Mouse (Mus musculus): Measurements from ENCODE around the gene Pdgfra. TPM values are rescaled to one million over a fixed set of nuclear protein-coding genes. Genes with fewer than 3 reads are reported as not detected.

Gene Pdgfra
- polyA plus RNA-seq, 1 experiment from 2014 or later = 111 TPM

DNA sequence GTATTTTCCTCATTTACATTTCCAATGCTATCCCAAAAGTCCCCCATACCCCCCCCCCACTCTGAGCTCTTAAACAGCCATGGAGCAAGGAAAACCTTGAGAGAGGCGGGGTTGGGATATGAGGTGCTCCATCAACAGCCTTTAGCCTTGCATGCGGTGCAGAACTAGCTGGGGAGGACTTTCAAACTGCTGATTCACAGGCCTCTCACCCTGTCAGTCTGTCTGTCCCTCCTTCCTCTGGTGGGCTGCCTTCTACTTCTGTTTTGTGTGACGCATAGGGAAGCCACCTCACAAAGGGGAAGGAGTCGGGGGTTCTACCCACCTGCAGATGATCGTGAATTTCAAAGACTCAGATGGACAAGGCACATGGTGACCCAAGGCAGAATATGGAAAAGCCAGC is 41.0 kb downstream of the Pdgfra start:
- Histone ChIP-seq H3K9me3 (replicated peaks) (no peaks in the 10 kb centered on the region), H3K36me3 (peaks cover 98% of the 10 kb centered on the region), H3K27ac (no peak overlapping the region), H3K4me1 (no peaks in the 10 kb centered on the region), H3K27me3 (ENCODE audit: low read depth, poor library complexity, severe bottlenecking) (no peaks in the 10 kb centered on the region), H3K4me3 (no peak overlapping the region)
- no peak for DNase-seq (ENCODE audit: low spot score)
- WGBS = 94% methylated on average over 5 of the region's 5 CpGs

DNA sequence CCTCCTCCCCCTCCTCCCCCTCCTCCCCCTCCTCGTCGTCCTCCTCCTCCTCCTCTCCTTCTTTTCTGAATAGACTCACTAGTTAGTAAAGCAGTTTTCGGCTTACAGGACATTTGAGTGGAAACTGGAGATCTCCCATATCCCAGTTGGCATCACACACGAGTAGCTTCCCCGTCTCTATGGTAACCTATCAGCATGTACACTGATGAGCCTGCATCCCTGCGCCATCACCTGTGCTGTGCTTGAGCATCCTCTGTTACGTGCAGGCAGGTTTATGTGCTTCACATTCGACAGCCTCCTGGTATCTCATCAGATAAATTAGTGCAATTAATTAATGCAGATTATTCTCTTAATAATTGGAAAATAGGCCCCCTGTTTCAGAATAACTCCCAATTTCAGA is 46.3 kb downstream of the Pdgfra start:
- no peak for DNase-seq (ENCODE audit: low spot score)
- Histone ChIP-seq H3K27ac (no peak overlapping the region), H3K36me3 (peaks cover 83% of the 10 kb centered on the region), H3K4me3 (no peak overlapping the region), H3K4me1 (no peaks in the 10 kb centered on the region), H3K27me3 (ENCODE audit: low read depth, poor library complexity, severe bottlenecking) (no peaks in the 10 kb centered on the region), H3K9me3 (replicated peaks) (no peaks in the 10 kb centered on the region)
- 83% methylated on average over 8 of the region's 8 CpGs for WGBS

DNA sequence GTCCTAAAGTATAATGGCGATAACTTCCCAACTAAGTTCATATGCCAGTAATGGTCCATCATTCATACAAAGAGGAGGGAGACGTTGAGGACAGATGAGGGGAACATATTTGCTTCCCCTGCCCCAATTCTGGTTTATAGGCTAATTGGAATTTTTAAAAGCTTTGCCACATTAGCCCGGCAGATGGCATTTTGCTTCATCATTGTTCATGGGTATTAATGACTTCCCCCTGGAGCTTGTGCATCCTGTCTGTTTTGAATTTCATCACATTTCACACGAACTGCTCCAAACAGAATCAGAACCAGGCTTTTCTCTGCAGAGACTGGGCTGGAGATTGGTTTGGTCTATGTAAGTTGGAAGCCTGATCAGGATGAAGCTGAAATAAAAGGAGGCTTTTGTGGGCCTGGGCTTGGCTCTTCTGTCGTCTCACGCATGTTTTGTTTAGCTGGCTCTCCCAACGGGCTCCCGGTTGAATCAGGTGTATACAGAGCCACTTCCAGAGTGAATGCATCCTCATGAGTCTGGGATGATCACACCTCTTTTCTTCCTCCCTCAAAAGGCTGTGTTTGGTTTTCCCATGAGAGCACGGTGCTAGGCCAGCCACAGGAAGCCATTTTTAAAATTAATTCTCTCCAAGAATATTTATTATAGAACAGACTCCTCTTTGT is 47.7 kb downstream of the Pdgfra start:
- H3K27ac ChIP-seq = no peak overlapping the region

DNA sequence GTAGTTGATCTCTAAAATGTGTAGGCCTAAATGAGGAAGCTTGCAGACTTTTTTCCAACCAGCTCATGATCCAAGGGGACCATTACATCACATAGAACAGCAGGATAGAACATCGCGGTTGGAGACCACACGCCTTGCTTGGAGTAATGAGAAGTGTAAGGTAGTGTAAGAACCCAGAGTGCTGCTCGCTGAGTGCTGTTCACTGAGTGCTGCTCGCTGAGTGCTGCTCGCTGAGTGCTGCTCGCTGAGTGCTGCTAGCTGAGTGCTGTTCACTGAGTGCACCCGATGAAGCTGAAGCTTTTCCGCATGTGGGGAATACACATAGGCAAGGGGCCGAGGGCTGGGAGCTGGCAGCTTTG is 48.3 kb downstream of the Pdgfra start:
- WGBS = 96% methylated on average over 10 of the region's 10 CpGs
- no peak overlapping the region for H3K4me3 ChIP-seq
- no peak overlapping the region for H3K27ac ChIP-seq

More for the DNA sequence above, 47.7 kb downstream of the Pdgfra start:
- H3K4me3 ChIP-seq = no peak overlapping the region
- H3K27me3 ChIP-seq (ENCODE audit: low read depth, poor library complexity, severe bottlenecking) = no peaks in the 10 kb centered on the region
- H3K36me3 ChIP-seq = peaks cover 68% of the 10 kb centered on the region
- no peaks in the 10 kb centered on the region for H3K9me3 ChIP-seq (replicated peaks)
- no peak for DNase-seq (ENCODE audit: low spot score)
- WGBS = 86% methylated on average over 9 of the region's 9 CpGs
- H3K4me1 ChIP-seq = no peaks in the 10 kb centered on the region

DNA sequence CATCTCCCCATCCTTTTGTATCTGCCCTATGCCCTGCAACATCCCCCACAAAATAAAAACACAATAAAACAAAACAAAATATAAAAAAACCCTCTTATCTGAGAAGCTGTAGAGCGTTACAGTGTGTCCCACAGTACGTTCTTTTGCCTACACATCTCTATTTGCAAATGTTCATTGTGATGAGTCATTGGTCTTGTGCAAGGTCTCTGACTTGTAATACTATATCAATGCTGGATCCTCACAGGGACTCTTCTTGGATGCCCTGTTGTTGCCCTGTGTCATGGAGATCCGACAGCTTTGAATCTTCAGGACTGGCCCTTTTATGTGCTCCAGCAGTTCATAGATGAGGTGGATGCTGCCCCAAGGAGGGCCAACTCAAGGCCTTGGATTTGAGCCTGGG is 55.8 kb downstream of the Pdgfra start:
- no peak overlapping the region for H3K27ac ChIP-seq
- WGBS = 91% methylated on average over 3 of the region's 3 CpGs
- no peaks in the 10 kb centered on the region for H3K4me1 ChIP-seq
- no peaks in the 10 kb centered on the region for H3K27me3 ChIP-seq (ENCODE audit: low read depth, poor library complexity, severe bottlenecking)
- no peaks in the 10 kb centered on the region for H3K36me3 ChIP-seq
- DNase-seq (ENCODE audit: low spot score) = no peak
- no peaks in the 10 kb centered on the region for H3K9me3 ChIP-seq (replicated peaks)
- no peak overlapping the region for H3K4me3 ChIP-seq

More for the DNA sequence above, 48.3 kb downstream of the Pdgfra start:
- Histone ChIP-seq H3K36me3 (peaks cover 63% of the 10 kb centered on the region), H3K4me1 (no peaks in the 10 kb centered on the region), H3K9me3 (replicated peaks) (no peaks in the 10 kb centered on the region), H3K27me3 (ENCODE audit: low read depth, poor library complexity, severe bottlenecking) (no peaks in the 10 kb centered on the region)
- no peak for DNase-seq (ENCODE audit: low spot score)

DNA sequence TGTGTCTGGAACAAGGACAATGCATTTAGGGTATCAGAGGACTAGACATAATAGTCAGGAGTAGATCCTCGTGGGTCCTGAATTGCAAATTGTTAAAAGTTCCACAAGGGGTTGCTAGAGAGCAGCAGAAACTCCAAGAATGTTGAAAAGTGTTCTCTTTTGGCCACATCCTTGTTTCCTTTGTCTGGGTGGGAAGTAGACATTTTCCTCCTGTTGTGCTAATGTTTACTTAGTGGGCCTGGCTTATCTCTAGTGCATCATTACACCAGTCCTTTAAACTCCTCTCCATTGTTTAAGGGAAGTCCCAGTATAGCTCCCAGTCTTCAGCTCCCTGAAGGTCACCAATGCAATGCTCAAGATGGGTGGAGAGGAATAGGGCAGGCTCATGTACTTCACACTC is 57.9 kb downstream of the Pdgfra start:
- no peak overlapping the region for H3K4me3 ChIP-seq
- H3K36me3 ChIP-seq = no peaks in the 10 kb centered on the region
- no peaks in the 10 kb centered on the region for H3K27me3 ChIP-seq (ENCODE audit: low read depth, poor library complexity, severe bottlenecking)
- H3K9me3 ChIP-seq (replicated peaks) = no peaks in the 10 kb centered on the region
- no peak for DNase-seq (ENCODE audit: low spot score)
- H3K27ac ChIP-seq = peak overlapping the region; percentile 63
- WGBS = 36% methylated on average over 1 of the region's 1 CpGs
- H3K4me1 ChIP-seq = no peaks in the 10 kb centered on the region

DNA sequence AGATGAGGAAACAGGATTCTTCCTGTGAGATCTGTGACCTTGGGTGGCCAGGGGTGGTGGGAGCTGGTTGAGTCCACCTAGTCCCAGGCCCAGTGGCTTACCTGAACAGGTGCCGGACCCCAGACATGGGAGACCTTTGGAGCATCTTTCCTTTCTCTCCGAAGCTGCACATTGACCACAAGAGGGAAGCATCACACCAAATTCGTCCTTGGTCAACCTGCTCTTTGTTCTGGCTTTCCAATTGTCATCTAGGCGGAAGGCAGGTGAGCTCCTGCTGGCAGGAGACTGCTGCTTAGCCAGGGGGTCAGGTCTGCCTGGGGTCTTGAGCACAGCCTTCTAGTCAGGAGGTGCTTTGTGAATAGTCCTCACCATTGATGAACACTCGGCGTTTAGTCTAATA is 62.4 kb downstream of the Pdgfra start:
- Histone ChIP-seq H3K27ac (no peak overlapping the region), H3K4me1 (peaks cover 6% of the 10 kb centered on the region), H3K4me3 (no peak overlapping the region), H3K27me3 (ENCODE audit: low read depth, poor library complexity, severe bottlenecking) (no peaks in the 10 kb centered on the region), H3K9me3 (replicated peaks) (no peaks in the 10 kb centered on the region), H3K36me3 (no peaks in the 10 kb centered on the region)
- 55% methylated on average over 6 of the region's 6 CpGs for WGBS
- no peak for DNase-seq (ENCODE audit: low spot score)

DNA sequence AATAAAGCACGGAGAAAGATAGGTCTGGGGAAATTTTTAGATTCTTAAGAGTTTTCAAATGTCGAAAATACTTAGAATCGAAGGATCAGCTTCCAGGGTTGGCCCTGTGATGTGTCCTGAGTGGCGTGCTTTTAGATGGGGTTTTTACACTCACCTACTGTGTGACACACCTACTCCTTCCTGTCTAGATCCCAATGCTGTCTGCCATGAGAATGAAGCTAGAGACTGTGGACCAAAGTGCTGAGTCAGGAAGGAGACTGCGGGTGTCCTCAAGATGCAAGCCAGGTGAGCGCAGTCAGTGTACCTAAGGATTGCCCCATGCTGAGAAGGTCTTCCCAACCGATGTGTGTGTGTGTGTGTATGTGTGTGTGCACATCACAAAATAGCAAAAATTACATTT is 62.8 kb downstream of the Pdgfra start:
- 79% methylated on average over 7 of the region's 7 CpGs for WGBS
- Histone ChIP-seq H3K27ac (no peak overlapping the region), H3K27me3 (ENCODE audit: low read depth, poor library complexity, severe bottlenecking) (no peaks in the 10 kb centered on the region), H3K4me3 (no peak overlapping the region), H3K9me3 (replicated peaks) (no peaks in the 10 kb centered on the region), H3K36me3 (no peaks in the 10 kb centered on the region), H3K4me1 (peaks cover 6% of the 10 kb centered on the region)
- DNase-seq (ENCODE audit: low spot score) = no peak

DNA sequence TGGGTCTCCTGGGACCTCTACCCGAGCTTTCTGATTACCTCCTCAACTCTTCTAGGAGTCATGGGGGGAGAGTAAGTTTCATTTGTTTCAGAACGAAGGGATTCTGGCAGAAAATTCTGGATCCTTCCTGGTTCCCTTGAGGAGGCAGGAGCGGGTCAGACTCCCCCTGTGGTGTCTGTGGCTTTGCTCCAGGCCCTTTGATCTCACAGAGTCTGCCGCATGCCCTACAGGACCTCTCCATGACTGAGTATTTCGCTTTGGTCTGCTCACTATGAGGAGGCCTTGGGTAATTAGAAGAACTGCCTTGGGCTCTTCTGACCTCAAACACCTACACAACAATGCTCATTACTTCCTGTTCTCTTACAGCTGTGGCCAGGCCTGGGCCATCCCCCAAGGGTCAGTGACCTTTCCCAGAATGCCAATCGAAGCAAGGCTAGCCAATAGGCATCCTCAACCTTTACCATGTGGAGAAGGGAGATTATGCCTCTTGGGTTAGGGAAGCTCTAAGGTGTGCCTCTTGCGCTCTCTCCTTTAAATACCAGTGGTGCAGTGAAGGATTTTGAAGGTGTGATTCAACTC is 63.7 kb downstream of the Pdgfra start:
- Histone ChIP-seq H3K27me3 (ENCODE audit: low read depth, poor library complexity, severe bottlenecking) (no peaks in the 10 kb centered on the region), H3K27ac (no peak overlapping the region), H3K4me3 (no peak overlapping the region), H3K4me1 (peaks cover 6% of the 10 kb centered on the region), H3K9me3 (replicated peaks) (no peaks in the 10 kb centered on the region), H3K36me3 (no peaks in the 10 kb centered on the region)
- 67% methylated on average over 7 of the region's 7 CpGs for WGBS
- no peak for DNase-seq (ENCODE audit: low spot score)

DNA sequence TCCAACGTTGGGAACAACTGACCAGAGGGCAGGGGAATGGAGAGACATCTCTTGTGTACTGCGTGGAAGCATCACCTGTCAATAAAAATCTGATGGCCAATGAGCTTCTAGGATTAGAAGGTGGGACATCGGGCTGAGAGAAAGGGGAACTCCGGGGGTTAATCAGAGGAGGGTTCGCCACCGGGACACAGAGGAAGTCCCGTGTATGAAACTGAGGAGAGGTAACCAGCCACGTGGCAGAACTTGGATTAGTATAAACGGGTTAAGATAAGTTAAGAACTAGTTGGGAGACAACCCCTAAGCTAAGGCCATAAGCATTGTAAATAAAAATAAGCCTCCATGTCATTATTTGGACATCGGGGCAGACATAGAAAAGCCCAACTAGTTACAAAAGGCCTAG is 69.5 kb downstream of the Pdgfra start:
- H3K4me3 ChIP-seq = no peak overlapping the region
- no peak overlapping the region for H3K27ac ChIP-seq
- no peaks in the 10 kb centered on the region for H3K9me3 ChIP-seq (replicated peaks)
- no peaks in the 10 kb centered on the region for H3K36me3 ChIP-seq
- H3K27me3 ChIP-seq (ENCODE audit: low read depth, poor library complexity, severe bottlenecking) = no peaks in the 10 kb centered on the region
- no peak for DNase-seq (ENCODE audit: low spot score)
- WGBS = 85% methylated on average over 10 of the region's 10 CpGs
- H3K4me1 ChIP-seq = peaks cover 4% of the 10 kb centered on the region

DNA sequence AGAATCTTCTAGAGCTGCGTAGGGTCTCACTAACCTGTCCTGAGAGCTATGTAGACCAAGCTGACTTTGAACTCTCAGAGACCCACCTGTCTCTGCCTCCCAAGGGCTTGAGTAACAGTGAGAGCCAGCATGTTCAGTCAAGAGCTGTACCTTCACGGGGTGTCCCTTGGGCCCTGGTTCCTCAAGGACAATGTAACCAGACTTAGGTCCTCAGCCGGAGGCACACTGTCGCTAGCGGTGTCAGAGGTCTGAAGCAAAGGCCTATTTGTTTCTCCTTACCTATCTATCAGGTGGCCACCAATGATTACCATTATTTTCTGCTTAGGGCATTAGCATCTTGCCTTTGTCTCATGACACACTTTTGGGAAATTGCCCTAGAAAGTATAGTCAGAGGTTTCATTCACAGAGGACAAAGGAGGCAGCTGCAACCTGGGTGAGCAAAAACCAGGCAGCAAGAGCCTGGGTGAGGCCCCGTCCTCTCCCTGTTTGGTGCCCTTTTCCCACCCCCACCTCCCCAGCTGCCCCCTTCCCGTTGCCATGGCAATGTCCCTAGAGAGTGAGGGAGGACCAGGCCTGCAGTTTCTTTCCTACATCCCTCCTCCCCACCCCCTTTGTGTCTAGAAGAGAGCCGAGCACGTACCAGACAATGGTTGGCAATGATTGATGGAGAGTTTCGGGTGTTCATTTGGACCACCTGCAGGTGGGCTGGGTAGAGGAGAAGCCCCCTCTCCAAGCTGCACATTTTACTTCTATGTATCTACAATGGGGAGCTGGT is 70.6 kb downstream of the Pdgfra start:
- no peak for DNase-seq (ENCODE audit: low spot score)
- Histone ChIP-seq H3K4me1 (peaks cover 4% of the 10 kb centered on the region), H3K36me3 (no peaks in the 10 kb centered on the region), H3K27ac (no peak overlapping the region), H3K4me3 (no peak overlapping the region), H3K9me3 (replicated peaks) (no peaks in the 10 kb centered on the region), H3K27me3 (ENCODE audit: low read depth, poor library complexity, severe bottlenecking) (no peaks in the 10 kb centered on the region)
- WGBS = 80% methylated on average over 10 of the region's 10 CpGs

DNA sequence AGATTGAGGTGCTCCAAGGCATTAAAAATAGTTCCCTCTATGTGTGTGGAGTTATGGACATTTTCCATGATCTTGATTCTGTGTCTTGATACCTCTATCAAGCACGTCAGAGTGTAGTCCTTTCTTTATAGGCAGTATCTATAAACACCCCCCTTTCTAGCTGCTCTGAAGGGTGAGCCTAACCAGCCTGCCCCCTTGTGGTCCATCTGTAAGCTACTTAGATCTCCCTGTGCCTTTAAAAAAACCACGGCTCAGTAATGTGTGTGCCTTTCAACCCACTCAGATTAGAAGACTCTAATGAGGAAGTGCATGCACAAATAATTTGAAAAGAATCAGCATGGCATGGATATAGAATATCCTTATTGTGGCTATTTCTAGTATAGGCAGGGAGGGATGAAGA is 86.3 kb downstream of the Pdgfra start:
- 49% methylated on average over 2 of the region's 2 CpGs for WGBS
- DNase-seq (ENCODE audit: low spot score) = no peak
- Histone ChIP-seq H3K9me3 (replicated peaks) (no peaks in the 10 kb centered on the region), H3K27ac (no peak overlapping the region), H3K4me3 (no peak overlapping the region), H3K36me3 (no peaks in the 10 kb centered on the region), H3K27me3 (ENCODE audit: low read depth, poor library complexity, severe bottlenecking) (no peaks in the 10 kb centered on the region), H3K4me1 (peaks cover 2% of the 10 kb centered on the region; the same call in 1 of the 2 replicates)
